Mouse (Mus musculus) colon, adult 2 months (tissue): ENCODE data around the gene Kcnip1. TPM values are rescaled to one million over a fixed set of nuclear protein-coding genes. Genes with fewer than 3 reads are reported as not detected.

Experiments
- polyA plus RNA-seq: library from polyadenylated mRNA; depleted of rRNA; stranded (reverse); fragments of >200 nt; gene quantifications from 2 replicates; pipeline ENCODE4 v1.2.3, GENCODE M21; 2012; rRNA removed

Gene Kcnip1
- polyA plus RNA-seq, result 1.5 TPM in 2 replicates

DNA sequence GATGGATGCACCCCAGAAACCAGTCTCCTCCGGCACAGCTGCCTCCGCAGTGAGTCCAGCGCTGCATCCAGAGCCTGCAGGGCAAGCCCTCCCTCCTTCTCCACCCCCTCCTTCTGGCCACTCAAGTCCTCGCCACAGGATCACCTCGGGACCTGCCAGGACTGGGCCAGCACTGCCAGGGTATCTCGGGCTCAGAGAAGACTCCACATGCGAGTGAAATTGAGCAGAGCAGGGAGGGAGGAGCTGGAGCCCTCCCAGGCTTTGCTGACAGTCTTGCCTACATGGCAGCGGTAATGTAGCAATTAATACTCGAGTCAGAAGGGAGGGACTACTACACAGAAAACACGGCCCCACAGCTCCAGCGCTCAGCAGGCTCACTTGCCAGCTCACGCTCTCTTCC lies at the start of gene Kcnip1:
Gene Kcnip1 (minus strand): TSS at position 215 of the 400 bp plus-strand sequence.

GRCm38 (mm10) chr11:33962688-33963407 lies 30.1 kb downstream of the Kcnip1 start, which contains the start of gene Kcnmb1:
Kcnmb1 (plus strand) TSS chr11:33963013.

DNA sequence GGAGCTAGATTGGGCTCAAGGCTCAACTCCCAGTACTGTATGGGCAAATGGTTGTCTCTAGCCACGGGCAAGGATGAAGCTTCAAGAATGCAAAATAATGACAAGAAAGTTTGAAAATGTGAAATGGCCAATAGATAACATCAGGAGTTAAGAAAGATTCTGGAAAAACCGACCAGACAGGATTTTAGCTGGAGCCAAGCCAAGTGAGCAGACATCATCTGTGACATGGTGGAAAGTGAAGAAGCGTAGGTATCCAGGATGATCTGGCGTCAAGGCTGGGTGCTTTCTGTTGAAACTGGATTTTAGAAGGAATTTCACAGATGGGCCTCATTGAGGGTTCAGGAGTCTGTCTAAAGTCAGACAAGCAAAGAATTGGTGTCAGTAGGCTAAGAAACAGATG lies 394.0 kb downstream of the Kcnip1 start, which contains the start of gene D130052B06Rik:
Gene D130052B06Rik (plus strand): TSS at position 317 of the 400 bp plus-strand sequence.

Other genes with a start within 250 kb of the Kcnip1 start
- 5.1 and 5.2 TPM in 2 replicates for gene Kcnmb1, start 30.1 kb downstream of the Kcnip1 start, polyA plus RNA-seq
- 1.6 and 2.0 TPM in 2 replicates for gene Lcp2, start 53.8 kb upstream of the Kcnip1 start, polyA plus RNA-seq
- not detected in 2 replicates for gene 4930469K13Rik, start 105.4 kb upstream of the Kcnip1 start, polyA plus RNA-seq
- gene Foxi1, start 214.9 kb upstream of the Kcnip1 start, polyA plus RNA-seq, result not detected in 2 replicates